Mouse (Mus musculus) kidney, embryonic 14.5 days (tissue): ENCODE measurements at regions not wholly inside any gene's neighbourhood (a gene's known extent, or its start where the extent isn't known, plus 50 kb on each side); places are given as distances from the start of the nearest gene placed in this dataset.

Experiments
- ATAC-seq: fragments of 200-750 bp; cut with Nextera tagmentation; 2 replicates; pipeline ENCODE4 v1.8.0; 2017; ENCODE audit warnings: moderate number of reproducible peaks, mild to moderate bottlenecking, moderate TSS enrichment, moderate library complexity; ENCODE audit not compliant: low FRiP score, low TSS enrichment
- H3K27ac ChIP-seq: fragments of 300-500 bp; sonication (generic); 2 replicates; pipeline ENCODE4 v1.5.1; 2014; ENCODE audit warnings: low read depth, mild to moderate bottlenecking, low read length, moderate library complexity, mixed read lengths
- H3K27me3 ChIP-seq: fragments of 300-500 bp; sonication (generic); 2 replicates; pipeline ENCODE4 v1.6.1; 2014; ENCODE audit warnings: mild to moderate bottlenecking, low read length; ENCODE audit not compliant: control insufficient read depth, insufficient read depth
- H3K36me3 ChIP-seq: fragments of 300-500 bp; sonication (generic); 2 replicates; pipeline ENCODE4 v1.6.1; 2014; ENCODE audit warnings: low read length, mixed read lengths; ENCODE audit not compliant: control insufficient read depth, insufficient read depth
- H3K4me1 ChIP-seq: fragments of 300-500 bp; sonication (generic); 2 replicates; pipeline ENCODE4 v1.6.1; 2014; ENCODE audit warnings: low read length, mixed read lengths; ENCODE audit not compliant: control insufficient read depth, insufficient read depth
- H3K4me2 ChIP-seq: fragments of 300-500 bp; sonication (generic); replicated peaks from 2 replicates; pipeline ENCODE4 v1.6.1; 2014; ENCODE audit warnings: low read depth, mild to moderate bottlenecking, low read length
- H3K4me3 ChIP-seq: fragments of 300-500 bp; sonication (generic); 2 replicates; pipeline ENCODE4 v1.5.1; 2014; ENCODE audit warnings: mild to moderate bottlenecking, low read length
- H3K9ac ChIP-seq: fragments of 300-500 bp; sonication (generic); 2 replicates; pipeline ENCODE4 v1.6.1; 2014; ENCODE audit warnings: low read depth, mild to moderate bottlenecking, low read length, moderate library complexity
- H3K9me3 ChIP-seq: fragments of 300-500 bp; sonication (generic); 2 replicates; pipeline ENCODE4 v1.6.1; 2016; ENCODE audit warnings: low read length; ENCODE audit not compliant: control insufficient read depth
- WGBS: fragments of 180-500 bp; shearing (Covaris S2); extraction: QIAGEN DNeasy Blood & Tissue Kit; methylation state at CpG from one replicate; pipeline ENCODE4 v1.1.7; 2014; 5-methylcytosine and 5-hydroxymethylcytosine counted together

- H3K4me1 ChIP-seq = peaks cover 18% of the 10 kb centered on the region
- H3K4me3 ChIP-seq = no peak overlapping the region
- no peaks in the 10 kb centered on the region for H3K36me3 ChIP-seq
- WGBS = 90% methylated on average over 5 of the region's 5 CpGs
- H3K27me3 ChIP-seq = peaks cover 2% of the 10 kb centered on the region; the same call in 1 of the 2 replicates
- H3K27ac ChIP-seq = no peak overlapping the region
- no peak overlapping the region for H3K9ac ChIP-seq
- ATAC-seq = no peak
- no peak overlapping the region for H3K4me2 ChIP-seq
- H3K9me3 ChIP-seq = no peaks in the 10 kb centered on the region
Observed at GRCm38 (mm10) chr2:28365756-28366155, 80.8 kb upstream of the Ppp1r26 start.

- H3K4me2 ChIP-seq = no peak overlapping the region
- H3K27me3 ChIP-seq = peaks cover under 1% of the 10 kb centered on the region; the same call in 1 of the 2 replicates
- no peak overlapping the region for H3K4me3 ChIP-seq
- no peaks in the 10 kb centered on the region for H3K9me3 ChIP-seq
- WGBS = 16% methylated on average over 3 of the region's 3 CpGs
- ATAC-seq = 0 out of 2 replicates have a peak, but pooled peaks have one; percentile 37
- no peak overlapping the region for H3K9ac ChIP-seq
- H3K27ac ChIP-seq = no peak overlapping the region
- H3K36me3 ChIP-seq = no peaks in the 10 kb centered on the region
- H3K4me1 ChIP-seq = peaks cover 31% of the 10 kb centered on the region
Observed at GRCm38 (mm10) chr2:28374838-28375237, 71.8 kb upstream of the Ppp1r26 start.

- H3K4me3 ChIP-seq = no peak overlapping the region
- H3K9ac ChIP-seq = no peak overlapping the region
- H3K9me3 ChIP-seq = no peaks in the 10 kb centered on the region
- 65% methylated on average over 9 of the region's 9 CpGs for WGBS
- ATAC-seq = no peak
- no peak overlapping the region for H3K4me2 ChIP-seq
- no peaks in the 10 kb centered on the region for H3K27me3 ChIP-seq
- H3K27ac ChIP-seq = no peak overlapping the region
- peaks cover 13% of the 10 kb centered on the region for H3K4me1 ChIP-seq
- H3K36me3 ChIP-seq = no peaks in the 10 kb centered on the region
Observed at GRCm38 (mm10) chr2:28377948-28378822, 68.4 kb upstream of the Ppp1r26 start.

GRCm38 (mm10) chr2:28382051-28382802, 64.4 kb upstream of the Ppp1r26 start:
- Histone ChIP-seq H3K9ac (no peak overlapping the region), H3K4me2 (no peak overlapping the region), H3K27ac (no peak overlapping the region), H3K4me3 (no peak overlapping the region), H3K27me3 (no peaks in the 10 kb centered on the region), H3K4me1 (peaks cover 9% of the 10 kb centered on the region), H3K9me3 (no peaks in the 10 kb centered on the region), H3K36me3 (no peaks in the 10 kb centered on the region)
- ATAC-seq = no peak
- WGBS = 81% methylated on average over 12 of the region's 12 CpGs

GRCm38 (mm10) chr2:28384875-28385274, 61.7 kb upstream of the Ppp1r26 start:
- no peak for ATAC-seq
- Histone ChIP-seq H3K4me1 (peaks cover 16% of the 10 kb centered on the region), H3K4me2 (no peak overlapping the region), H3K4me3 (no peak overlapping the region), H3K27me3 (no peaks in the 10 kb centered on the region), H3K27ac (no peak overlapping the region), H3K9me3 (no peaks in the 10 kb centered on the region), H3K36me3 (no peaks in the 10 kb centered on the region), H3K9ac (no peak overlapping the region)
- WGBS = 73% methylated on average over 8 of the region's 8 CpGs

GRCm38 (mm10) chr2:28386784-28387183, 59.8 kb upstream of the Ppp1r26 start:
- WGBS = 76% methylated on average over 1 of the region's 1 CpGs
- Histone ChIP-seq H3K4me1 (peaks cover 11% of the 10 kb centered on the region; the same call in 1 of the 2 replicates), H3K9me3 (no peaks in the 10 kb centered on the region), H3K4me2 (no peak overlapping the region), H3K36me3 (no peaks in the 10 kb centered on the region), H3K4me3 (no peak overlapping the region), H3K27ac (no peak overlapping the region), H3K27me3 (no peaks in the 10 kb centered on the region), H3K9ac (no peak overlapping the region)
- ATAC-seq = no peak

GRCm38 (mm10) chr2:28387422-28387836, 59.2 kb upstream of the Ppp1r26 start:
- H3K9me3 ChIP-seq = no peaks in the 10 kb centered on the region
- ATAC-seq = peak; percentile 89
- H3K27ac ChIP-seq = no peak overlapping the region
- no peak overlapping the region for H3K4me2 ChIP-seq
- H3K4me3 ChIP-seq = no peak overlapping the region
- H3K27me3 ChIP-seq = no peaks in the 10 kb centered on the region
- H3K9ac ChIP-seq = peak overlapping the region; percentile 18
- peaks cover 11% of the 10 kb centered on the region; the same call in 1 of the 2 replicates for H3K4me1 ChIP-seq
- H3K36me3 ChIP-seq = no peaks in the 10 kb centered on the region
- WGBS = 11% methylated on average over 6 of the region's 6 CpGs

- Histone ChIP-seq H3K36me3 (no peaks in the 10 kb centered on the region), H3K4me1 (peaks cover 11% of the 10 kb centered on the region; the same call in 1 of the 2 replicates), H3K4me3 (no peak overlapping the region), H3K27ac (no peak overlapping the region), H3K27me3 (no peaks in the 10 kb centered on the region), H3K9ac (peak overlapping the region; percentile 18; the same call in 1 of the 2 replicates), H3K4me2 (no peak overlapping the region), H3K9me3 (no peaks in the 10 kb centered on the region)
- no peak for ATAC-seq
- WGBS = 84% methylated on average over 4 of the region's 4 CpGs
Observed at GRCm38 (mm10) chr2:28387926-28388325, 58.7 kb upstream of the Ppp1r26 start.

GRCm38 (mm10) chr2:28389703-28390102, 56.9 kb upstream of the Ppp1r26 start:
- Histone ChIP-seq H3K27ac (no peak overlapping the region), H3K27me3 (no peaks in the 10 kb centered on the region), H3K4me1 (peaks cover 11% of the 10 kb centered on the region; the same call in 1 of the 2 replicates), H3K9me3 (no peaks in the 10 kb centered on the region), H3K36me3 (no peaks in the 10 kb centered on the region), H3K4me3 (no peak overlapping the region), H3K4me2 (no peak overlapping the region), H3K9ac (no peak overlapping the region)
- no peak for ATAC-seq
- 88% methylated on average over 5 of the region's 5 CpGs for WGBS
